9 mouse cellular contexts compared by ENCODE assay signal in the genomic region with DNA sequence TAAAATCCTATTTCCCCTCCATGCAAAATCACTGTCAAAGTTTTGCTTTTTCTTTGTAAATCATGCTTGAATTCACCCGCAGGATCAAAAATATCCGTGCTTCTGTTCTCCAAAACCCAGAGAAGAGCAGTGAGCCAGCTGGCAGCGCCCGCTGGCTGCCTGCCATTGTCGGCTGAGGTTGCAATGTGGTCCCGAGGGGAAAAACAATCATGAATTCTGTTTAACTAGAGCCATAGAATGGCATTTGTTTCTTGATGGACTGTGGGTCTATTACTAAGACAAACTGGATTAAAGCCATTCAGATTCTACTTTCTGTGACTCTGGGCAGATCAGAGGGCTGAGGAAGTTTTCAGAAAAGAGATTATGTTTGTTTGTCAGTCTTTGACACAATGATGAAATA. TPM values are rescaled to one million over a fixed set of nuclear protein-coding genes. Genes with fewer than 3 reads are reported as not detected.
A peak's percentile ranks its signal among the peaks of the same experiment; 100 is the strongest.
DNase-seq lines count a peak whose midpoint lies in the region; ATAC-seq and TF ChIP-seq lines count a peak whose summit lies in the region.
"Had no signal": no experiment of that assay in that cellular context is flagged by ENCODE, and none has a peak within 500 bp of the region (broad histone marks: within the 10 kb centered on the region; RNA-seq: fewer than 3 reads in every experiment).

No protein-coding gene starts in this region.

- no peak for TF ChIP-seq CTCF in lung, embryonic 14.5 days (IDR thresholded peaks at IDR 0.05; ENCODE audit: low read depth)

- H3K36me3 ChIP-seq in forebrain, embryonic 12.5 days (replicated peaks) = 0 out of 2 replicates have a peak, but pooled peaks cover 3% of the 10 kb centered on the region
- no peaks in the 10 kb centered on the region for H3K36me3 ChIP-seq in forebrain, embryonic 10.5 days (replicated peaks)
- no peaks in the 10 kb centered on the region for H3K36me3 ChIP-seq in lung, embryonic 14.5 days (ENCODE audit: insufficient read depth)

- H3K4me2 ChIP-seq in forebrain, embryonic 12.5 days = no peak overlapping the region
- no peak overlapping the region for H3K4me2 ChIP-seq in lung, embryonic 14.5 days

- no peak overlapping the region for H3K9ac ChIP-seq in forebrain, embryonic 12.5 days
- H3K9ac ChIP-seq in lung, embryonic 14.5 days = no peak overlapping the region

- no peak overlapping the region for H3K27ac ChIP-seq in forebrain, embryonic 12.5 days
- no peak overlapping the region for H3K27ac ChIP-seq in forebrain, embryonic 10.5 days
- no peak overlapping the region for H3K27ac ChIP-seq in lung, embryonic 14.5 days (ENCODE audit: low read depth)
- H3K27ac ChIP-seq: kidney, postnatal 0 days had no signal

- no peaks in the 10 kb centered on the region for H3K27me3 ChIP-seq in forebrain, embryonic 12.5 days
- H3K27me3 ChIP-seq in forebrain, embryonic 10.5 days (ENCODE audit: poor library complexity, severe bottlenecking) = no peaks in the 10 kb centered on the region
- no peaks in the 10 kb centered on the region for H3K27me3 ChIP-seq in lung, embryonic 14.5 days (ENCODE audit: insufficient read depth, low read length)

- DNase-seq in forebrain, embryonic 10.5 days (ENCODE audit: extremely low spot score, low spot score) = no peak
- DNase-seq in adrenal gland, postnatal 36 days = peak; percentile 76 to 77
- peak; percentile 45 to 87 for DNase-seq in frontal cortex, adult 2 months (ENCODE audit: extremely low spot score in 1 of 2, low spot score in 1 of 2)
- DNase-seq in kidney, adult 8-10 months = peak; percentile 15 to 44
- DNase-seq in lung, embryonic 14.5 days = peak; percentile 78
- DNase-seq in right cerebral cortex, postnatal 25 days = peak; percentile 58

- H3K4me1 ChIP-seq in forebrain, embryonic 12.5 days = no peaks in the 10 kb centered on the region; the same call in 1 of the 2 replicates
- no peaks in the 10 kb centered on the region for H3K4me1 ChIP-seq in forebrain, embryonic 10.5 days
- no peaks in the 10 kb centered on the region for H3K4me1 ChIP-seq in lung, embryonic 14.5 days (ENCODE audit: insufficient read depth)

- WGBS in forebrain, embryonic 12.5 days = 30% methylated on average over 6 of the region's 6 CpGs
- WGBS in forebrain, embryonic 10.5 days = 76% methylated on average over 6 of the region's 6 CpGs
- 42% methylated on average over 6 of the region's 6 CpGs for WGBS in lung, embryonic 14.5 days

- no peaks in the 10 kb centered on the region for H3K9me3 ChIP-seq in forebrain, embryonic 12.5 days
- no peaks in the 10 kb centered on the region for H3K9me3 ChIP-seq in forebrain, embryonic 10.5 days
- H3K9me3 ChIP-seq in lung, embryonic 14.5 days (ENCODE audit: low read depth, low read length) = no peaks in the 10 kb centered on the region

- H3K4me3 ChIP-seq in forebrain, embryonic 12.5 days (replicated peaks) = no peak overlapping the region
- H3K4me3 ChIP-seq in forebrain, embryonic 10.5 days = no peak overlapping the region
- no peak overlapping the region for H3K4me3 ChIP-seq in lung, embryonic 14.5 days (ENCODE audit: low read depth, low read length)

- ATAC-seq in forebrain, embryonic 12.5 days (ENCODE audit: low FRiP score) = peak; percentile 34; the same call in 1 of the 2 replicates
- no peak for ATAC-seq in lung, embryonic 14.5 days (ENCODE audit: insufficient read depth)
- ATAC-seq in inflammation-experienced regulatory T-cells, adult 6 months = no peak

RNA-seq across cellular contexts. Expression of gene Syt1, which starts 31.1 kb away (rescaled TPM):
- 33.7 and 36.7 TPM in 2 replicates for polyA plus RNA-seq in forebrain, embryonic 12.5 days (2016; fragmentation: Nextera tagmentation; extraction: Ambion mirVana)
- polyA plus RNA-seq in forebrain, embryonic 10.5 days (2016; fragmentation: Nextera tagmentation; extraction: Ambion mirVana) = 3.8 and 4.2 TPM in 2 replicates
- 1 to 10 TPM; 9.8 to 9.9 TPM for total RNA-seq in adrenal gland, postnatal 36 days (2021)
- polyA plus RNA-seq in frontal cortex, adult 2 months (2012; rRNA removed) = 651 and 663 TPM in 2 replicates
- 0.25 and 0.55 TPM in 2 replicates for polyA plus RNA-seq in lung, embryonic 14.5 days (2014; fragmentation: Nextera tagmentation; extraction: Ambion mirVana)
- not detected for polyA plus RNA-seq in inflammation-experienced regulatory T-cells, adult 6 months (2017; shearing (Covaris generic))

Comparison
In these comparisons a context has a peak if more than half of its experiments do, and no peak if none do; other contexts are left out.
1. RNA of gene Syt1, which starts 31.1 kb away (polyA plus RNA-seq): 651 to 663 TPM in frontal cortex, adult 2 months; 33.7 to 36.7 TPM in forebrain, embryonic 12.5 days, 3.8 to 4.2 TPM in forebrain, embryonic 10.5 days, 0.25 to 0.55 TPM in lung, embryonic 14.5 days and not detected in inflammation-experienced regulatory T-cells, adult 6 months; every median in the first group is over 10 times any median in the second.